11 mouse cellular contexts compared by ENCODE assay signal in genomic region chr11:51646245-51646644, GRCm38 (mm10). TPM values are rescaled to one million over a fixed set of nuclear protein-coding genes. Genes with fewer than 3 reads are reported as not detected.
DNase-seq lines count a peak whose midpoint lies in the region; ATAC-seq and TF ChIP-seq lines count a peak whose summit lies in the region.
"Had no signal": no experiment of that assay in that cellular context is flagged by ENCODE, and none has a peak within 500 bp of the region (broad histone marks: within the 10 kb centered on the region; RNA-seq: fewer than 3 reads in every experiment).

No protein-coding gene starts in this region.

- TF ChIP-seq EP300 in ES-Bruce4 (IDR thresholded peaks at IDR 0.05; ENCODE audit: insufficient read depth, low read depth, low read length): no peak

- H3K4me1 ChIP-seq in intestine, embryonic 16.5 days (ENCODE audit: control insufficient read depth, insufficient read depth, low read length): peaks cover 34% of the 10 kb centered on the region
- H3K4me1 ChIP-seq in intestine, postnatal 0 days (replicated peaks; ENCODE audit: control insufficient read depth, insufficient read depth, low read length): peaks cover 8% of the 10 kb centered on the region
- H3K4me1 ChIP-seq in lung, embryonic 14.5 days (ENCODE audit: insufficient read depth): peaks cover 8% of the 10 kb centered on the region; the same call in 1 of the 2 replicates
- peaks cover 6% of the 10 kb centered on the region for H3K4me1 ChIP-seq in ES-Bruce4 (ENCODE audit: control insufficient read depth, insufficient read depth, low read length)
- peaks cover 29% of the 10 kb centered on the region for H3K4me1 ChIP-seq in brown adipose tissue, adult 24 weeks (ENCODE audit: control insufficient read depth, insufficient read depth, insufficient read length, low read length)

- H3K4me3 ChIP-seq in intestine, embryonic 16.5 days (ENCODE audit: low read length): no peak overlapping the region
- H3K4me3 ChIP-seq in intestine, postnatal 0 days (ENCODE audit: low read depth, low read length): no peak overlapping the region
- no peak overlapping the region for H3K4me3 ChIP-seq in lung, embryonic 14.5 days (ENCODE audit: low read depth, low read length)
- peak overlapping the region; percentile 55; the same call in 1 of the 2 replicates for H3K4me3 ChIP-seq in ES-Bruce4 (ENCODE audit: low read depth, low read length)
- H3K4me3 ChIP-seq in brown adipose tissue, adult 24 weeks (ENCODE audit: insufficient read depth, low read depth, low read length): peak overlapping the region; percentile 53
- H3K4me3 ChIP-seq: hindbrain, embryonic 13.5 days; liver, embryonic 13.5 days; midbrain, embryonic 12.5 days had no signal

- DNase-seq in lung, embryonic 14.5 days: no peak
- no peak for DNase-seq in lung, adult 18-20 months
- DNase-seq in T-cell, adult 2 months (ENCODE audit: low spot score): no peak
- DNase-seq: adrenal gland, postnatal 25 days; liver, embryonic 13.5 days had no signal

- no peak overlapping the region for H3K27ac ChIP-seq in intestine, embryonic 16.5 days (ENCODE audit: low read length)
- no peak overlapping the region for H3K27ac ChIP-seq in intestine, postnatal 0 days (ENCODE audit: low read depth, low read length)
- peak overlapping the region; percentile 50 for H3K27ac ChIP-seq in lung, embryonic 14.5 days (ENCODE audit: low read depth)
- H3K27ac ChIP-seq in ES-Bruce4 (ENCODE audit: insufficient read depth, low read length): peak overlapping the region; percentile 58; the same call in 1 of the 2 replicates
- H3K27ac ChIP-seq in brown adipose tissue, adult 24 weeks (replicated peaks; ENCODE audit: low read depth, low read length): peak overlapping the region; percentile 95

- no peak for TF ChIP-seq CTCF in intestine, postnatal 0 days (IDR thresholded peaks at IDR 0.05; ENCODE audit: low read depth)
- no peak for TF ChIP-seq CTCF in lung, embryonic 14.5 days (IDR thresholded peaks at IDR 0.05; ENCODE audit: low read depth)
- TF ChIP-seq CTCF in ES-Bruce4 (IDR thresholded peaks at IDR 0.05; ENCODE audit: low read depth, low read length): no peak

- H3K27me3 ChIP-seq in intestine, embryonic 16.5 days (replicated peaks; ENCODE audit: control insufficient read depth, insufficient read depth, low read length): no peaks in the 10 kb centered on the region
- no peaks in the 10 kb centered on the region for H3K27me3 ChIP-seq in intestine, postnatal 0 days (replicated peaks; ENCODE audit: control insufficient read depth, insufficient read depth, low read length)
- no peaks in the 10 kb centered on the region; the same call in 1 of the 2 replicates for H3K27me3 ChIP-seq in lung, embryonic 14.5 days (ENCODE audit: insufficient read depth, low read length)
- H3K27me3 ChIP-seq in ES-Bruce4 (ENCODE audit: control insufficient read depth, insufficient read depth, low read length, poor library complexity, severe bottlenecking): no peaks in the 10 kb centered on the region

- TF ChIP-seq POLR2A in ES-Bruce4 (IDR thresholded peaks at IDR 0.05; ENCODE audit: insufficient read depth, low read length): no peak

- 0 out of 2 replicates have a peak overlapping the region, but pooled peaks have one; percentile 10 for H3K9ac ChIP-seq in intestine, embryonic 16.5 days (ENCODE audit: low read depth, low read length)
- no peak overlapping the region for H3K9ac ChIP-seq in intestine, postnatal 0 days (ENCODE audit: low read depth, low read length)
- H3K9ac ChIP-seq in lung, embryonic 14.5 days: no peak overlapping the region; the same call in 1 of the 2 replicates
- peak overlapping the region; percentile 4 for H3K9ac ChIP-seq in ES-Bruce4 (ENCODE audit: low read depth, poor library complexity, severe bottlenecking)
- H3K9ac ChIP-seq: hindbrain, embryonic 13.5 days; liver, embryonic 13.5 days; midbrain, embryonic 12.5 days had no signal

- H3K9me3 ChIP-seq in intestine, embryonic 16.5 days (ENCODE audit: control insufficient read depth, low read length): no peaks in the 10 kb centered on the region
- H3K9me3 ChIP-seq in intestine, postnatal 0 days (ENCODE audit: control insufficient read depth): no peaks in the 10 kb centered on the region
- no peaks in the 10 kb centered on the region for H3K9me3 ChIP-seq in lung, embryonic 14.5 days (ENCODE audit: low read depth, low read length)
- H3K9me3 ChIP-seq in ES-Bruce4 (replicated peaks; ENCODE audit: control insufficient read depth, insufficient read depth, low read length, poor library complexity, severe bottlenecking): no peaks in the 10 kb centered on the region
- H3K9me3 ChIP-seq: hindbrain, embryonic 13.5 days; liver, embryonic 13.5 days; midbrain, embryonic 12.5 days had no signal

- peaks cover 6% of the 10 kb centered on the region; the same call in 1 of the 2 replicates for H3K36me3 ChIP-seq in intestine, embryonic 16.5 days (ENCODE audit: control insufficient read depth, insufficient read depth, low read length)
- peaks cover 21% of the 10 kb centered on the region for H3K36me3 ChIP-seq in intestine, postnatal 0 days (ENCODE audit: control insufficient read depth, insufficient read depth)
- peaks cover 33% of the 10 kb centered on the region for H3K36me3 ChIP-seq in lung, embryonic 14.5 days (ENCODE audit: insufficient read depth)
- H3K36me3 ChIP-seq in ES-Bruce4 (ENCODE audit: control insufficient read depth, insufficient read depth, low read length, poor library complexity, severe bottlenecking): peaks cover 25% of the 10 kb centered on the region

- no peak overlapping the region for H3K4me2 ChIP-seq in intestine, embryonic 16.5 days (ENCODE audit: low read depth, low read length)
- no peak overlapping the region for H3K4me2 ChIP-seq in intestine, postnatal 0 days (replicated peaks; ENCODE audit: low read depth)
- H3K4me2 ChIP-seq in lung, embryonic 14.5 days: no peak overlapping the region
- H3K4me2 ChIP-seq: hindbrain, embryonic 13.5 days; liver, embryonic 13.5 days; midbrain, embryonic 12.5 days had no signal

- no peak for ATAC-seq in intestine, embryonic 16.5 days
- no peak for ATAC-seq in intestine, postnatal 0 days
- no peak for ATAC-seq in lung, embryonic 14.5 days (ENCODE audit: insufficient read depth)

- 76% methylated on average over 7 of the region's 7 CpGs for WGBS in intestine, embryonic 16.5 days
- 83% methylated on average over 7 of the region's 7 CpGs for WGBS in intestine, postnatal 0 days
- WGBS in lung, embryonic 14.5 days: 71% methylated on average over 7 of the region's 7 CpGs

RNA-seq across cellular contexts. Expression of gene N4bp3, which starts 4.4 kb away (rescaled TPM):
- polyA plus RNA-seq in intestine, embryonic 16.5 days (2015; fragmentation: Nextera tagmentation; extraction: Ambion mirVana): 16.1 and 17.0 TPM in 2 replicates
- 8.5 and 8.8 TPM in 2 replicates for polyA plus RNA-seq in intestine, postnatal 0 days (2015; fragmentation: Nextera tagmentation; extraction: Ambion mirVana)
- polyA plus RNA-seq in lung, embryonic 14.5 days (2014; fragmentation: Nextera tagmentation; extraction: Ambion mirVana): 35.5 and 39.2 TPM in 2 replicates
- 18.5 and 19.9 TPM in 2 replicates for polyA plus RNA-seq in ES-Bruce4 (2011; ENCODE audit: insufficient read depth, insufficient read length, low read depth, missing spikeins)
- 2.0 and 4.8 TPM in 2 replicates for polyA plus RNA-seq in brown adipose tissue, adult 24 weeks (2012; ENCODE audit: insufficient read depth, insufficient read length, missing spikeins)

RNA-seq across cellular contexts. Expression of gene D930048N14Rik, which starts 4.5 kb away (rescaled TPM):
- 3.4 and 3.7 TPM in 2 replicates for polyA plus RNA-seq in intestine, embryonic 16.5 days (2015; fragmentation: Nextera tagmentation; extraction: Ambion mirVana)
- polyA plus RNA-seq in intestine, postnatal 0 days (2015; fragmentation: Nextera tagmentation; extraction: Ambion mirVana): 1.1 and 1.3 TPM in 2 replicates
- polyA plus RNA-seq in lung, embryonic 14.5 days (2014; fragmentation: Nextera tagmentation; extraction: Ambion mirVana): 3.4 TPM in 2 replicates
- 10.1 and 10.6 TPM in 2 replicates for polyA plus RNA-seq in ES-Bruce4 (2011; ENCODE audit: insufficient read depth, insufficient read length, low read depth, missing spikeins)
- 0.46 and 0.52 TPM in 2 replicates for polyA plus RNA-seq in brown adipose tissue, adult 24 weeks (2012; ENCODE audit: insufficient read depth, insufficient read length, missing spikeins)

RNA-seq across cellular contexts. Expression of gene Rmnd5b, which starts 10.5 kb away (rescaled TPM):
- 42.0 and 44.4 TPM in 2 replicates for polyA plus RNA-seq in intestine, embryonic 16.5 days (2015; fragmentation: Nextera tagmentation; extraction: Ambion mirVana)
- 32.4 and 34.2 TPM in 2 replicates for polyA plus RNA-seq in intestine, postnatal 0 days (2015; fragmentation: Nextera tagmentation; extraction: Ambion mirVana)
- polyA plus RNA-seq in lung, embryonic 14.5 days (2014; fragmentation: Nextera tagmentation; extraction: Ambion mirVana): 39.4 and 43.6 TPM in 2 replicates
- 17.9 and 20.2 TPM in 2 replicates for polyA plus RNA-seq in ES-Bruce4 (2011; ENCODE audit: insufficient read depth, insufficient read length, low read depth, missing spikeins)
- polyA plus RNA-seq in brown adipose tissue, adult 24 weeks (2012; ENCODE audit: insufficient read depth, insufficient read length, missing spikeins): 11.1 and 11.6 TPM in 2 replicates

RNA-seq across cellular contexts. Expression of gene Nhp2, which starts 26.7 kb away (rescaled TPM):
- 150 and 175 TPM in 2 replicates for polyA plus RNA-seq in intestine, embryonic 16.5 days (2015; fragmentation: Nextera tagmentation; extraction: Ambion mirVana)
- 98.2 and 101 TPM in 2 replicates for polyA plus RNA-seq in intestine, postnatal 0 days (2015; fragmentation: Nextera tagmentation; extraction: Ambion mirVana)
- polyA plus RNA-seq in lung, embryonic 14.5 days (2014; fragmentation: Nextera tagmentation; extraction: Ambion mirVana): 178 and 187 TPM in 2 replicates
- polyA plus RNA-seq in ES-Bruce4 (2011; ENCODE audit: insufficient read depth, insufficient read length, low read depth, missing spikeins): 202 and 205 TPM in 2 replicates
- polyA plus RNA-seq in brown adipose tissue, adult 24 weeks (2012; ENCODE audit: insufficient read depth, insufficient read length, missing spikeins): 43.4 and 50.7 TPM in 2 replicates

RNA-seq across cellular contexts. Expression of gene Hnrnpab, which starts 39.6 kb away (rescaled TPM):
- polyA plus RNA-seq in intestine, embryonic 16.5 days (2015; fragmentation: Nextera tagmentation; extraction: Ambion mirVana): 261 and 264 TPM in 2 replicates
- 181 and 191 TPM in 2 replicates for polyA plus RNA-seq in intestine, postnatal 0 days (2015; fragmentation: Nextera tagmentation; extraction: Ambion mirVana)
- polyA plus RNA-seq in lung, embryonic 14.5 days (2014; fragmentation: Nextera tagmentation; extraction: Ambion mirVana): 676 and 703 TPM in 2 replicates
- polyA plus RNA-seq in ES-Bruce4 (2011; ENCODE audit: insufficient read depth, insufficient read length, low read depth, missing spikeins): 609 and 639 TPM in 2 replicates
- polyA plus RNA-seq in brown adipose tissue, adult 24 weeks (2012; ENCODE audit: insufficient read depth, insufficient read length, missing spikeins): 117 and 131 TPM in 2 replicates

Comparison
In these comparisons a context has a peak if more than half of its experiments do, and no peak if none do; other contexts are left out.
1. H3K9ac ChIP-seq: peak in intestine, embryonic 16.5 days (single experiment) and ES-Bruce4 (single experiment); none in intestine, postnatal 0 days (single experiment) and lung, embryonic 14.5 days (single experiment).
2. H3K27ac ChIP-seq: peak in lung, embryonic 14.5 days (single experiment), ES-Bruce4 (single experiment) and brown adipose tissue, adult 24 weeks (single experiment); none in intestine, embryonic 16.5 days (single experiment) and intestine, postnatal 0 days (single experiment).
3. H3K4me3 ChIP-seq: peak in ES-Bruce4 (single experiment) and brown adipose tissue, adult 24 weeks (single experiment); none in intestine, embryonic 16.5 days (single experiment), intestine, postnatal 0 days (single experiment) and lung, embryonic 14.5 days (single experiment).